Mouse (Mus musculus): ENCODE data around the gene Capn9. TPM values are rescaled to one million over a fixed set of nuclear protein-coding genes. Genes with fewer than 3 reads are reported as not detected.

Gene Capn9
- polyA plus RNA-seq (2015; fragmentation: Nextera tagmentation; extraction: Ambion mirVana): 0.08 TPM in 1 of 2 replicates, not detected in the other

DNA sequence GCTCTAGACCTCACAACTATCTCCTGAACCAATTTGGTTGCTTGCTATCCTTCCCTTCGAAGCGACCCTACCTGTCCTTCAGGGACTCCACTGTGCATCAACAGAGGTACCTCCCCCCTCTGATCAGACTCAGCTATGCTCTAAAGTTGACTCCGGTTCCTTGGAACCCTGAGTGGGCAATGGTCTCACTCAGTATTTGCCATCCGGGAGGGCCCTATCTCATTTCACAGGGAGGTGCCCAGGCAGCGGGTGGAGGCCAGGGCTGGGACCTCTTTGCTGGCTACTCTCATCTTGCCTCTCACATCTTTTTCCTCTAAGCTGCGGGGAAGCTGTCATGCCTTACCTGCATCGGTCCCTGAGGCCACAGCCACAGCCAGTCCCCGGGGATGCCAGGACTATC, at the start of gene Capn9:
Gene Capn9 (plus strand): TSS at position 301 of the 400 bp plus-strand sequence.
- WGBS: 89% methylated on average over 8 of the region's 8 CpGs
- H3K36me3 ChIP-seq: no peaks in the 10 kb centered on the region
- H3K9me3 ChIP-seq: no peaks in the 10 kb centered on the region
- ATAC-seq (ENCODE audit: insufficient number of reproducible peaks, insufficient read depth, low FRiP score, low TSS enrichment, low read depth): no peak
- no peak within 1 kb of the TSS for H3K27ac ChIP-seq
- H3K4me1 ChIP-seq: peaks cover 22% of the 10 kb centered on the region
- no peak within 1 kb of the TSS for H3K9ac ChIP-seq
- H3K4me2 ChIP-seq: no peak within 1 kb of the TSS
- no peaks in the 10 kb centered on the region for H3K27me3 ChIP-seq
- H3K4me3 ChIP-seq: no peak within 1 kb of the TSS

DNA sequence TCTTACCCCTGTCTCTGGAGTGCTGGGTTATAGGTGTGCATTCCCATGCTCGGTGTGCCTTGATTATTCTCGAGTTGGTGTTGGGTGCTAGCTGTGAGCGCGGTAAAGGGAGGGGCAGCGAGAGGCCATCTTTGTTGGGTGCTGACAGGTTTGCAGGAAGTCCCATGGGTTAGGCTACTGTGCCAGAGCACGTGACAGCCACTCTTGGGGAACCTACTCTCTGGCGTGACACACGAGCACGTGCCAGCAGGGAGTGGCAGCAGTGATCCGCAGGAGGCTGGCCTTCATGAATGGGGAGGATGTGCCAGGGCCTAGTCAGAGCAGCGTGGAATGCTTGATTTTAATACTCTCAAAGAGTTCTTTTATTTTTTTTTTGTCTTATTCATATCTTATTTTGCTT, 49.6 kb upstream of the Capn9 start:
- Histone ChIP-seq H3K36me3 (peaks cover 56% of the 10 kb centered on the region), H3K4me2 (no peak overlapping the region), H3K27ac (no peak overlapping the region), H3K27me3 (no peaks in the 10 kb centered on the region), H3K4me1 (peaks cover 10% of the 10 kb centered on the region), H3K4me3 (no peak overlapping the region), H3K9ac (no peak overlapping the region), H3K9me3 (no peaks in the 10 kb centered on the region)
- no peak for ATAC-seq (ENCODE audit: insufficient number of reproducible peaks, insufficient read depth, low FRiP score, low TSS enrichment, low read depth)
- 93% methylated on average over 11 of the region's 11 CpGs for WGBS

DNA sequence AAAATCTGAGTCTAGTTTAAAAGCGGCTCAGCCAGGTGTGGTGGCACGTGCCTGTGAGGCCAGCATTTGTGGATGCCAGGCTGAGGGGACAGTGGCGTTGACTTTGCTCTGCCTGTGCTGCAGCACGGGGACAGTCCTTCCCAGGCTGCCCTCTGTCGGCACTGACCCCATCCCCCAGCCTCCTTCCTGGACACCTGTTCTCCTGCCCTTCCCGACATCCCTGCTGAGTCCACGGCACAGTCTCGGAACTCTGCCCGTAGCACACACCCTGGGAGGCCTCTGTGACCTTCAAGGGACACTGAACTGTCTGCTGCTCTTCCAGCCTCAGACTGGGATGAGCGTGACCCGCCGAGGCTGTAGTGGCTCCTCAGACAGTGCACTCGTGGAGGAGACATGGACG, 45.8 kb upstream of the Capn9 start:
- Histone ChIP-seq H3K36me3 (peaks cover 89% of the 10 kb centered on the region), H3K27me3 (no peaks in the 10 kb centered on the region), H3K4me3 (no peak overlapping the region), H3K9ac (no peak overlapping the region), H3K27ac (no peak overlapping the region), H3K9me3 (no peaks in the 10 kb centered on the region), H3K4me2 (no peak overlapping the region), H3K4me1 (no peaks in the 10 kb centered on the region)
- ATAC-seq (ENCODE audit: insufficient number of reproducible peaks, insufficient read depth, low FRiP score, low TSS enrichment, low read depth): no peak
- 88% methylated on average over 14 of the region's 14 CpGs for WGBS

DNA sequence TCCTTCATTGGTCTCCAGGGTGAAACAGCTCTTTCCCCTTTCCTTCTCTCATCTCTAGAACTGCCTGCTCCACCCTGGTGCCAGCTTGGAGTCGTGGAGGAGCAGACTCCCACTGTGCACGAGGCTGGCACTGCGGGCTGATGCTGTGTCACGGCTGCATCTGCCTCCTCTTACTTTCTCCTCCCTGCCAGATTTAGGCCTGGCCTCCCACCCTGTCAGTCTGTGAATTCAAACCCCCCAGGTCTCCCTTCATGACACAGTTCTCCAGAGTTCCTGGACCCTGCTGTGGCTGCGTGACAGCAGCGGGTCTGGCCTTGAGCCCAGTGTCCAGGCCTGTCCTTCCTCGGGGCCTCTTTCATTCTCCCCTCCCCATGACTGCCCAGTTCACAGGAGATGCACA, 45.4 kb upstream of the Capn9 start:
- H3K27me3 ChIP-seq: no peaks in the 10 kb centered on the region
- no peak overlapping the region for H3K4me3 ChIP-seq
- H3K4me2 ChIP-seq: no peak overlapping the region
- no peaks in the 10 kb centered on the region for H3K9me3 ChIP-seq
- 86% methylated on average over 7 of the region's 7 CpGs for WGBS
- no peak for ATAC-seq (ENCODE audit: insufficient number of reproducible peaks, insufficient read depth, low FRiP score, low TSS enrichment, low read depth)
- H3K9ac ChIP-seq: no peak overlapping the region
- H3K4me1 ChIP-seq: no peaks in the 10 kb centered on the region
- peaks cover 91% of the 10 kb centered on the region for H3K36me3 ChIP-seq
- no peak overlapping the region for H3K27ac ChIP-seq

DNA sequence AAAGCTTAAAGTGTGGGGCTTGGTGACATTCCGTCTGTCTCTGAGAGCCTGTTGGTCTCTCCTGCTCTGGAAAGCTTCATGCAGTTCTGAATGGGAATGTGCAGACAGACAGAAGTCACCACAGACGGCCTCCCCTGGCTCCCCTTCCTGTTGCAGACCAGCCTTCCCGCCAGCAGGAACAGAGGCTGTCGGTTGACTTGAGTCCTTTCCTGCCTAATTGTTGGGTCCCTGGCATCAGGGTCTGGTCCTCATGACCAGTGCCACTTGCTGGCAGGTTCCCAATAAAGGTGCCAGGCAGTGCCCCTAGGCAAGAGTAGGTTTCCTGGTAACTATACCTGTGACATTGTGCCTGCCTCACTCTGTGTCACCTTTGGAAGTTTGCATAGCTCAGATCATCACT, 44.9 kb upstream of the Capn9 start:
- Histone ChIP-seq H3K36me3 (peaks cover 91% of the 10 kb centered on the region), H3K27ac (no peak overlapping the region), H3K4me2 (no peak overlapping the region), H3K9me3 (no peaks in the 10 kb centered on the region), H3K27me3 (no peaks in the 10 kb centered on the region), H3K4me1 (no peaks in the 10 kb centered on the region), H3K4me3 (no peak overlapping the region), H3K9ac (no peak overlapping the region)
- whole genome bisulfite sequencing: 84% methylated on average over 4 of the region's 4 CpGs
- ATAC-seq (ENCODE audit: insufficient number of reproducible peaks, insufficient read depth, low FRiP score, low TSS enrichment, low read depth): no peak

DNA sequence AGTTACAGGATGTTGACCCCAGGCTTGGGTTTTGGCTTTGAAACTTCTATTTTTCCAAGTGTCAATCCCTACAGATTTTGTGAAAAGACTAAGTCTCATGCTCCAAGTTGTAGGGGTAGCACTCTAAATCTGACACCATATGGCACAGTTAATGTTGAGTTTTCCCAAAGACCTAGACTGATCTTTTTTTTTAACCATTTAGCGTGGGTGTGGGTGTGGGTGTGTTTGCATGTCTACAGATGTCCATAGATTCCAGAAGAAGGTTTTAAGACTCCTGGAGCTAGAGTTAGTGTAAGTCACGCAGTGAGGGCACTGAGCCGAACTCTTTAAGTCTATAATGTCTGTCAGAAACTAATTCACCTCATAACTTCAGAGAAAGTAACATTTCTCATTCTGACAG, 43.3 kb upstream of the Capn9 start:
- no peaks in the 10 kb centered on the region for H3K9me3 ChIP-seq
- no peak for ATAC-seq (ENCODE audit: insufficient number of reproducible peaks, insufficient read depth, low FRiP score, low TSS enrichment, low read depth)
- H3K9ac ChIP-seq: no peak overlapping the region
- no peak overlapping the region for H3K27ac ChIP-seq
- H3K36me3 ChIP-seq: peaks cover 82% of the 10 kb centered on the region
- H3K4me1 ChIP-seq: no peaks in the 10 kb centered on the region
- H3K4me3 ChIP-seq: no peak overlapping the region
- no peaks in the 10 kb centered on the region for H3K27me3 ChIP-seq
- 88% methylated on average over 3 of the region's 3 CpGs for WGBS
- H3K4me2 ChIP-seq: no peak overlapping the region

DNA sequence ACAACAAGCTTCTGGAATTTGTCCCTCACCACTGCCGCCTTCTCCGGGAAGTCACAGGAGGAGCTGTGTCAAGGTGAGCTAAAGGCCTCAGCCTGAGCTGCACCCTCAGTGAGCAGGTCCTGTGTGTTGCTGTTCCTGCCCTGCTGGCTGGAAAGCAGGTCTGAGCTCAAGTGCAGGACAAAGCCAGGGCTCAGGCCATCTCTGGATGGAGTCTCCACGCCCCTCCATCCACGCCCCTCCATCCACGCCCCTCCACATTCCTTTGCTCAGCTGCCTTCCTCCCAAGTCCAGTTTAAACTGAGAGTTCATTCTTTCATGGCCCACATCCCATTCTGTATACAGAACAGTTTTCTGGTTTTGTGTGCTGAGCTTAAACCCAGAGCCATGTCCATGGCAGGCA, 40.5 kb upstream of the Capn9 start:
- Histone ChIP-seq H3K27me3 (no peaks in the 10 kb centered on the region), H3K27ac (no peak overlapping the region), H3K4me3 (no peak overlapping the region), H3K9ac (no peak overlapping the region), H3K4me1 (no peaks in the 10 kb centered on the region), H3K36me3 (peaks cover 90% of the 10 kb centered on the region), H3K4me2 (no peak overlapping the region), H3K9me3 (no peaks in the 10 kb centered on the region)
- no peak for ATAC-seq (ENCODE audit: insufficient number of reproducible peaks, insufficient read depth, low FRiP score, low TSS enrichment, low read depth)
- 93% methylated on average over 5 of the region's 5 CpGs for WGBS

DNA sequence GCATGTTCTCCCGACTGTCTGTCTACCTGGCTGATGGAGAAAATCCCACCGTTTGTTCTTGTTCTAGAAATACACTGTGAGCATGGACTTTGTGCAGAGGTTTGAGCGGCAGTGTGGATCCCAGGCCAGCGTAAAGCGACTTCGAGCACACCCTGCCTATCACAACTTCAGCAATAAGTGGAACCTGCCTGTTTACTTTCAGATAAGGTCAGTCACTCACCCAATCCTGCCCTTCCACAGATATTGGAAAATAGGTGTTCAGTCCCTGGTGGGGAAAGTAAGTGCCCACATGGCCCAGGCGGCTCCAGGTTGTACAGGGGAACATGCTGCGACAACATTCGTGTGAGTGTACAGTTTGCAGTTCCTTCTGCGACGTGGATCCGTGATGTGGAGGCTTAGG, 35.0 kb upstream of the Capn9 start:
- Histone ChIP-seq H3K4me3 (no peak overlapping the region), H3K27ac (no peak overlapping the region), H3K4me2 (no peak overlapping the region), H3K27me3 (no peaks in the 10 kb centered on the region), H3K36me3 (peaks cover 91% of the 10 kb centered on the region), H3K4me1 (no peaks in the 10 kb centered on the region), H3K9ac (no peak overlapping the region), H3K9me3 (no peaks in the 10 kb centered on the region)
- WGBS: 91% methylated on average over 12 of the region's 12 CpGs
- no peak for ATAC-seq (ENCODE audit: insufficient number of reproducible peaks, insufficient read depth, low FRiP score, low TSS enrichment, low read depth)

DNA sequence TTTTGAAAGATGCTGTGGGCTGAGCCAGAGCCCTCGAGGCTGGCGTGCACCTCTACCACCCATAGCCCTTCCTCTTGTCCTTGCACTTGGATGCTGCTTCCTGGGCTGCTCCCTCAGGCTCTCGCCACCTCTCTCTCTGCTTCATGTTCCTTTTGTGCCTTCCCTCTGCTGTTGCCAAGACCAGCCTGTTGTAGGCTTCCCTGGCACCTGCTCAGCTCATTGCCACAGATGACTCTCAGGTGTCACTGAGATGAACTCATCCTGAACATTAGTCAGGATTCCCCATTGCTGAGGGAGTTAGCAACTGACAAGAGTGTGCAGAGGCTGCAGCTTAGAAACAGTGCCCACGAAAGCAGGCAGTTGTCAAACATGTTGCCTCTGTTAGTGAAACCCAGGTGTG, 33.9 kb upstream of the Capn9 start:
- Histone ChIP-seq H3K4me3 (no peak overlapping the region), H3K36me3 (peaks cover 96% of the 10 kb centered on the region), H3K27me3 (no peaks in the 10 kb centered on the region), H3K9me3 (no peaks in the 10 kb centered on the region), H3K4me1 (no peaks in the 10 kb centered on the region), H3K9ac (no peak overlapping the region), H3K4me2 (no peak overlapping the region), H3K27ac (no peak overlapping the region)
- 93% methylated on average over 4 of the region's 4 CpGs for WGBS
- ATAC-seq (ENCODE audit: insufficient number of reproducible peaks, insufficient read depth, low FRiP score, low TSS enrichment, low read depth): no peak

DNA sequence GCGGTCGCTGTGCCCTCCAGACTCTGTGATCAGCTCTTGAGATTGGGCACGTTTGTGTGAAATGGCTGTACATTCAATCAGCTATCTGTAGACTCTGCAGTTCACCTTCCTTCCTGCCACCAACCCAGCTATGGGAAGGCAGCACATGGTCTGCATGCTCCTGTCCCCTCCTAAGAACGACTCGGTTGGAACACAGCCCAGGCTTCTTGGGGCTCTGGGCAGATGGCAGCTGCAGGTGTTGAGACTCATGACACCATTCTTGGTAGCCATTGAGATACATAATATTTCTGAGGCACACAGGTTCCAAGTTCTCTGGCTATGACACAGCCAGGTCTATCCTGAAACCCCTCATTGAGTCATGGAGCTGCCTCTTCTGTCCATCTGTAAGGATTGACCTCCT, 32.6 kb upstream of the Capn9 start:
- no peaks in the 10 kb centered on the region for H3K9me3 ChIP-seq
- no peak overlapping the region for H3K27ac ChIP-seq
- H3K9ac ChIP-seq: no peak overlapping the region
- no peak for ATAC-seq (ENCODE audit: insufficient number of reproducible peaks, insufficient read depth, low FRiP score, low TSS enrichment, low read depth)
- WGBS: 95% methylated on average over 5 of the region's 5 CpGs
- H3K27me3 ChIP-seq: no peaks in the 10 kb centered on the region
- no peak overlapping the region for H3K4me3 ChIP-seq
- no peak overlapping the region for H3K4me2 ChIP-seq
- no peaks in the 10 kb centered on the region for H3K4me1 ChIP-seq
- H3K36me3 ChIP-seq: peaks cover 99% of the 10 kb centered on the region

DNA sequence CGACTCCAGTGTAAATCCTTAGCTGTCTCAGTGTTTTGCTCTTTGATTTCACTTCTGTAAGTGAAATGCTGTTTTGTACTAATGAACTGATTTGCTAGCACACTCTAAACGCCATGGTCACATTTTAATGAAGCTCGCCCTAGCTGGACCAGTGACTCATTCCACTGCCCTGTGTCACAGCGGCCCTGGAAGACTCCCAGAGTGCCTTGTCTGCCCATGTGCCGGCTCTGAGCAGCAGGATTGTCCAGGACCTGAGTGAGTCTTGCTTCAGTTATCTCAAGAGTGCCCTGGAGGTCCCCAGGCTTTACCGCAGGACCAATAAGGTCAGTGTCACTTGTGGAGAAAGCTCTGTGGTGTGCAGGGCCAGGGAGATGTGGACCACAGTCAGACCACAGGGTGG, 29.5 kb upstream of the Capn9 start:
- no peak overlapping the region for H3K27ac ChIP-seq
- no peak overlapping the region for H3K4me3 ChIP-seq
- no peaks in the 10 kb centered on the region for H3K9me3 ChIP-seq
- no peak overlapping the region for H3K9ac ChIP-seq
- no peaks in the 10 kb centered on the region for H3K27me3 ChIP-seq
- H3K4me1 ChIP-seq: no peaks in the 10 kb centered on the region
- H3K36me3 ChIP-seq: peaks cover 97% of the 10 kb centered on the region
- ATAC-seq (ENCODE audit: insufficient number of reproducible peaks, insufficient read depth, low FRiP score, low TSS enrichment, low read depth): no peak
- H3K4me2 ChIP-seq: no peak overlapping the region
- 88% methylated on average over 6 of the region's 6 CpGs for WGBS

DNA sequence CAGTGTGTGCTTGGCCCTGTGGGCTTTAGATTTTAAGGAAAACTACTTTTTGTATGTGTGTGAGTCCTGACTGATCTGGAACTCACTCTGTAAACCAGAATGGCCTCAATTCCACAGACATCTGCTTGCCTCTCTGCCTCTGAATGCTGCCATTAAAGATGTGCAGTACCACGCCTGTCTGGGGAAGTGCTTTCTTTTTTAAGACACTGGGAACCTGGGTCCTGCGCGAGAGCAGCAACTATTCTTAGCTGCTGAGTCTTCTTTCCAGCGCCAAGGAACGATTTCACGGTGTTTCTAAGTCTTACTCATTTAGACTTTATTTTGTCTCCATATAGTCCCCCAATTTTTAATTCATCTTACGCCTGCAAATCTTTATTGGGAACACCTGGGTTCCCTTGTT, 29.1 kb upstream of the Capn9 start:
- H3K4me2 ChIP-seq: no peak overlapping the region
- no peak overlapping the region for H3K27ac ChIP-seq
- no peaks in the 10 kb centered on the region for H3K9me3 ChIP-seq
- no peak for ATAC-seq (ENCODE audit: insufficient number of reproducible peaks, insufficient read depth, low FRiP score, low TSS enrichment, low read depth)
- WGBS: 88% methylated on average over 7 of the region's 7 CpGs
- no peaks in the 10 kb centered on the region for H3K4me1 ChIP-seq
- H3K27me3 ChIP-seq: no peaks in the 10 kb centered on the region
- H3K9ac ChIP-seq: no peak overlapping the region
- no peak overlapping the region for H3K4me3 ChIP-seq
- H3K36me3 ChIP-seq: peaks cover 97% of the 10 kb centered on the region

DNA sequence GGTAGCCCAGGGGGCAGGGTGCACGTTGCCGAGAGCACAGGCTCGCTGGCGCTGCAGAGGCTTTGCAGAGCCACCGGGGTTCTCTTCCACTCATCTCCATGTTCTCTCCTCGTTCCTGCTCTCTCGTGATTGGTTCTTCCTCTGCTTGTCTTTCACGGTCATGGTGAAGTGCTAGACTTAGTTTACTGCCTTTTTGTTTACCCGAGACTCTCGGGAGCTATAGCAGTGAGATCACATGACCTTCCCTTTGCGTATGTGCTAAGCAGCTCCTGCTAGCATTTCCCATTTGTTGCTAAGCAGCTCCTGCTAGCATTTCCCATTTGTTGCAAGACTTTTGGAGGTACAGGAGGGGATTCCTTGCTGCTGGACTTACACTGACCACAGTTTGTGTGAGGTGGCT, 28.6 kb upstream of the Capn9 start:
- Histone ChIP-seq H3K36me3 (peaks cover 97% of the 10 kb centered on the region), H3K4me2 (no peak overlapping the region), H3K27me3 (no peaks in the 10 kb centered on the region), H3K9ac (no peak overlapping the region), H3K9me3 (no peaks in the 10 kb centered on the region), H3K4me1 (no peaks in the 10 kb centered on the region), H3K27ac (no peak overlapping the region), H3K4me3 (no peak overlapping the region)
- 84% methylated on average over 11 of the region's 11 CpGs for WGBS
- no peak for ATAC-seq (ENCODE audit: insufficient number of reproducible peaks, insufficient read depth, low FRiP score, low TSS enrichment, low read depth)

All from embryonic facial prominence, embryonic 13.5 days (tissue).